Mouse (Mus musculus) kidney, postnatal 0 days (tissue): ENCODE results near the gene Hoxa5. TPM values are rescaled to one million over a fixed set of nuclear protein-coding genes. Genes with fewer than 3 reads are reported as not detected.

Experiments
- ATAC-seq: fragments of 200-750 bp; cut with Nextera tagmentation; replicated peaks from 2 replicates; pipeline ENCODE4 v1.8.0; 2017; ENCODE audit warnings: low read depth, moderate number of reproducible peaks, moderate TSS enrichment, moderate library complexity; ENCODE audit not compliant: low FRiP score
- DNase-seq: peaks from one replicate; pipeline ENCODE4 v3.0.0-alpha.2; 2016; ENCODE audit warnings: low spot score
- H3K27ac ChIP-seq: fragments of 300-500 bp; sonication (generic); 2 replicates; pipeline ENCODE4 v1.5.1; 2014; ENCODE audit warnings: mild to moderate bottlenecking
- H3K27me3 ChIP-seq: fragments of 300-500 bp; sonication (generic); 2 replicates; pipeline ENCODE4 v1.6.1; 2014; ENCODE audit warnings: low read length, mixed read lengths; ENCODE audit not compliant: insufficient read depth
- H3K36me3 ChIP-seq: fragments of 300-500 bp; sonication (generic); 2 replicates; pipeline ENCODE4 v1.6.1; 2014; ENCODE audit warnings: low read length, mixed read lengths; ENCODE audit not compliant: insufficient read depth
- H3K4me1 ChIP-seq: fragments of 300-500 bp; sonication (generic); replicated peaks from 2 replicates; pipeline ENCODE4 v1.6.1; 2014; ENCODE audit warnings: antibody characterized with exemption, low read length, mixed read lengths; ENCODE audit not compliant: insufficient read depth
- H3K4me2 ChIP-seq: fragments of 300-500 bp; sonication (generic); 2 replicates; pipeline ENCODE4 v1.6.1; 2014; ENCODE audit warnings: mild to moderate bottlenecking, low read length, moderate library complexity, mixed read lengths
- H3K4me3 ChIP-seq: fragments of 300-500 bp; sonication (generic); replicated peaks from 2 replicates; pipeline ENCODE4 v1.5.1; 2014; ENCODE audit warnings: low read depth, low read length
- H3K9ac ChIP-seq: fragments of 300-500 bp; sonication (generic); 2 replicates; pipeline ENCODE4 v1.6.1; 2014; ENCODE audit warnings: low read depth, low read length
- H3K9me3 ChIP-seq: fragments of 300-500 bp; sonication (generic); replicated peaks from 2 replicates; pipeline ENCODE4 v1.6.1; 2016; ENCODE audit warnings: low read length, inconsistent platforms, mixed read lengths
- CTCF ChIP-seq: IDR thresholded peaks from 2 replicates; pipeline ENCODE4 v1.5.1; 2016; ENCODE audit warnings: antibody characterized with exemption, low read depth, mild to moderate bottlenecking, moderate library complexity
- WGBS: fragments of 180-500 bp; shearing (Covaris S2); extraction: QIAGEN DNeasy Blood & Tissue Kit; methylation state at CpG from one replicate; pipeline ENCODE4 v1.1.7; 2014; 5-methylcytosine and 5-hydroxymethylcytosine counted together
- polyA plus RNA-seq: library from polyadenylated mRNA; unstranded; fragments of >200 nt; fragmentation: Nextera tagmentation; extraction: Ambion mirVana; gene quantifications from 2 replicates; pipeline ENCODE4 v1.2.1, GENCODE M21; 2015

The Hoxa5 gene
- polyA plus RNA-seq, 1 experiment from 2014 or later = 10.4 TPM

GRCm38 (mm10) chr6:52231885-52232567 lies 27.6 kb upstream of the Hoxa5 start:
- peak; percentile 84 for DNase-seq
- Histone ChIP-seq H3K36me3 (no peaks in the 10 kb centered on the region; the same call in 1 of the 2 replicates), H3K27ac (peak overlapping the region; percentile 97), H3K9ac (peak overlapping the region; percentile 98), H3K4me3 (peak overlapping the region; percentile 85), H3K9me3 (no peaks in the 10 kb centered on the region), H3K27me3 (no peaks in the 10 kb centered on the region), H3K4me2 (peak overlapping the region; percentile 92), H3K4me1 (peaks cover 5% of the 10 kb centered on the region; the same call in 1 of the 2 replicates)
- under 1% methylated on average over 18 of the region's 18 CpGs for WGBS
- TF ChIP-seq CTCF = no peak
- no peak for ATAC-seq

- H3K27ac ChIP-seq = peak within 1 kb of the TSS; percentile 97
- H3K4me2 ChIP-seq = peak within 1 kb of the TSS; percentile 92
- no peaks in the 10 kb centered on the region for H3K9me3 ChIP-seq
- H3K27me3 ChIP-seq = no peaks in the 10 kb centered on the region
- WGBS = under 1% methylated on average over 14 of the region's 36 CpGs
- no peaks in the 10 kb centered on the region; the same call in 1 of the 2 replicates for H3K36me3 ChIP-seq
- DNase-seq = peak; percentile 89
- TF ChIP-seq CTCF = no peak
- H3K9ac ChIP-seq = peak within 1 kb of the TSS; percentile 98
- peak within 1 kb of the TSS; percentile 85 for H3K4me3 ChIP-seq
- ATAC-seq = peak; percentile 42
- H3K4me1 ChIP-seq = peaks cover 8% of the 10 kb centered on the region; the same call in 1 of the 2 replicates
These were observed 26.3 kb upstream of the Hoxa5 start, which contains the start of gene Hoxa9 for GRCm38 (mm10) chr6:52230516-52231165. Gene Hoxa9 (minus strand): TSS chr6:52231089.

DNA sequence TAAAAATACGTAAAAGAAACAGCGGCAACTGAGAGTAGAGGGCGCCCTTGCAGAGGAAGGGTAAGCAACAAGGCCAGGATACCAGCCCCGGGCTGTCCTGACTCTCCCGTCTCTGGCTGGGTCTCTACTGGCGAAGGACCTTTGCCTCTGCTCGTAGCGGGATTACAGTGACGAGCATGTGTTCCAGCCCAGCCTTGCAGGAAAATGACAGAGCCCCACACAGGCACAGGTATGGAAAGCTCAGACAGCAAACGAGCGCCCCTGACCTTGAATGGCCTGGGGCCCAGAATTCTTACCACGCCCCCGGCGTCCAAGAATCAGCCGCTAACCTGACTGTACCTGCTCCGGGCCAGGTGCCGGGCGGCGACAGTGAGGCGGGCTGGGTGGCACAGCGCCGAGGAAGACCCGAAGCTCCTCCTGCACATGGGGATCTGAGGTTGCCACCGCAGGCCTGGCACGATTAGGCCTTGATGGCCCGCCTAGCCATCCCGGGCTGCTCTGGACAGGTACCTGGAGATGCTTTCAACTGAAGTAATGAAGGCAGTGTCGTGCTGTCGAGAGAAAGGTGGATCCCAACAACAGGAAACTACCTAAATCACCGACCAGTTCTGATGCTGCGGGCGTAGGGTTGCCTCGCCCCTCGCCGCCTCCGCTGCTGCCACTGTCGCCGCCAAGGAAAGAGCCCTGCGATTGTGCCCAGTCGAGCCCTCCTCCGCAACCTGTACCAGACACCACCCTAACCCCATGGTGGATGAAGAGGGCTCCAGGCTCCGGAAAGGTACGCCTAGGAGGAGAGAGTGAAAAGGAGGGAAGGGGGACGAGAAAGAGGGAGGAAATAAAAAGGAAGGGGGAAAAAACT lies 25.4 kb upstream of the Hoxa5 start:
- Histone ChIP-seq H3K4me1 (peaks cover 8% of the 10 kb centered on the region; the same call in 1 of the 2 replicates), H3K9me3 (no peaks in the 10 kb centered on the region), H3K27ac (peak overlapping the region; percentile 97), H3K9ac (peak overlapping the region; percentile 93), H3K4me3 (peak overlapping the region; percentile 85), H3K36me3 (no peaks in the 10 kb centered on the region; the same call in 1 of the 2 replicates), H3K27me3 (no peaks in the 10 kb centered on the region), H3K4me2 (peak overlapping the region; percentile 89)
- ATAC-seq (peak; percentile 2), DNase-seq (no peak)
- TF ChIP-seq CTCF = no peak; the same call in 1 of the 2 replicates
- WGBS = under 1% methylated on average over 43 of the region's 44 CpGs

DNA sequence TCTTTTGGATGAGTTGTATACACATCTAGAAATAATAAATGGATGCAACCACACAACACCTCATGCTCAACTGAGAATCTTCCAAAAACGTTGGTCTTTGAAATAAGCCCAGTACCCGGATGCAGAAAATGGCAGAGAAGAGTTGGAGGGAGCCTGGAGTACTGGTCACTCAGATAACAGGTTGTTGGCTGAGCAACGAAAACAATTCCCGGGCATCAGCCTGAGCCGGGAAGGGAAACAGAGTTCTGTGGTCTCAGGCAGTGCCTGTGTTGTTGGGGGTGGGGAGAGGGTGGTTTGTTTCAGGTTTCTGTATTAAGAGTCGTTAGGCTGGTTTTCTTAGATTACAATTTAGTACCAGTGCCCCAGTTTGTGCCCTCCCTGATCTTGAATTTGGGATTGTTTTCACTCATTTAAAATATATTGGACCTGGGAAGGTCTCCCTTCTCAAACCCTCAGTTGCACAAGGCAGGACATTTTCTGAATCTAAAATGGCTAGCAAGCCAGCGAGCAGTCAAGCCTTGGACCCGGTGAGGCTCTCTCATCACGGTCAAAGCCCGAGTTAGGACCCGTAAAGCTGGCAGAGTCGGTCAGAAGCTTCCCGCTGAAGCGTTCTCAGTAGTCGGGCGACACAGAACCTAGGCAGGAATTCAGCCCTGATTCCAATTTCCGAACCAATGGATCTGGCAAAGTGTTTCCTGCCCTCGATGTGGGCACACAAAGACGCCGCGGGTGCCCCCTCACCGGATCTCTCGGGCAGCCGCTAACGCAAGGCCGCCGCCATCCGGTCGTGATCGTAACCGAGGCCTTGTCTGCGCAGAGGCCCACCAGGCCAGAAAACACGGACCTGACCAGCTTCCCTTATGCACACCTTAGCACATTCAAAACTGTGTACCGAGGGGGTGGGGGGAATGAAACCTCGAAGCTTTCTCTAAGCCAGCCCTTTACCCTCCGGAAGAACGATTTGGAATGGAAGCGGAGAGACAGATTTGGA lies 24.4 kb upstream of the Hoxa5 start:
- ATAC-seq (no peak), DNase-seq (no peak)
- Histone ChIP-seq H3K4me2 (peak overlapping the region; percentile 89), H3K36me3 (peaks cover 6% of the 10 kb centered on the region; the same call in 1 of the 2 replicates), H3K27me3 (no peaks in the 10 kb centered on the region), H3K27ac (peak overlapping the region; percentile 97), H3K4me3 (peak overlapping the region; percentile 85), H3K9ac (peak overlapping the region; percentile 93), H3K9me3 (no peaks in the 10 kb centered on the region), H3K4me1 (peaks cover 8% of the 10 kb centered on the region; the same call in 1 of the 2 replicates)
- WGBS = 1% methylated on average over 38 of the region's 38 CpGs
- TF ChIP-seq CTCF = no peak; the same call in 1 of the 2 replicates

GRCm38 (mm10) chr6:52227470-52228222 lies 23.3 kb upstream of the Hoxa5 start:
- TF ChIP-seq CTCF = no peak
- peaks cover 8% of the 10 kb centered on the region; the same call in 1 of the 2 replicates for H3K4me1 ChIP-seq
- WGBS = 4% methylated on average over 11 of the region's 11 CpGs
- H3K27ac ChIP-seq = peak overlapping the region; percentile 95
- peak overlapping the region; percentile 89 for H3K4me2 ChIP-seq
- 0 out of 2 replicates have a peak, but pooled peaks have one; percentile 1 for ATAC-seq
- peak overlapping the region; percentile 85 for H3K4me3 ChIP-seq
- peaks cover 6% of the 10 kb centered on the region; the same call in 1 of the 2 replicates for H3K36me3 ChIP-seq
- H3K9ac ChIP-seq = peak overlapping the region; percentile 97
- no peak for DNase-seq
- no peaks in the 10 kb centered on the region for H3K9me3 ChIP-seq
- H3K27me3 ChIP-seq = no peaks in the 10 kb centered on the region
